Mouse (Mus musculus) lung, embryonic 14.5 days (tissue): ENCODE measurements around the gene Ski. TPM values are rescaled to one million over a fixed set of nuclear protein-coding genes. Genes with fewer than 3 reads are reported as not detected.
A peak's percentile ranks its signal among the peaks of the same experiment; 100 is the strongest.

Source experiments
- ATAC-seq: fragments of 200-750 bp; cut with Nextera tagmentation; 2 replicates; pipeline ENCODE4 v1.8.0; 2017; ENCODE audit warnings: mild to moderate bottlenecking, moderate TSS enrichment, moderate library complexity; ENCODE audit not compliant: insufficient read depth
- DNase-seq: peaks from one replicate; pipeline ENCODE4 v3.0.0-alpha.2; 2015
- H3K27ac ChIP-seq: fragments of 300-500 bp; sonication (generic); 2 replicates; pipeline ENCODE4 v1.5.1; 2014; ENCODE audit warnings: low read depth, mild to moderate bottlenecking, moderate library complexity
- H3K27me3 ChIP-seq: fragments of 300-500 bp; sonication (generic); 2 replicates; pipeline ENCODE4 v1.6.1; 2014; ENCODE audit warnings: low read length, control low read depth; ENCODE audit not compliant: insufficient read depth
- H3K36me3 ChIP-seq: fragments of 300-500 bp; sonication (generic); 2 replicates; pipeline ENCODE4 v1.6.1; 2014; ENCODE audit warnings: control low read depth; ENCODE audit not compliant: insufficient read depth
- H3K4me1 ChIP-seq: fragments of 300-500 bp; sonication (generic); 2 replicates; pipeline ENCODE4 v1.6.1; 2014; ENCODE audit warnings: antibody characterized with exemption, control low read depth; ENCODE audit not compliant: insufficient read depth
- H3K4me2 ChIP-seq: fragments of 300-500 bp; sonication (generic); 2 replicates; pipeline ENCODE4 v1.6.1; 2014; ENCODE audit warnings: mild to moderate bottlenecking
- H3K4me3 ChIP-seq: fragments of 300-500 bp; sonication (generic); 2 replicates; pipeline ENCODE4 v1.5.1; 2014; ENCODE audit warnings: low read depth, low read length
- H3K9ac ChIP-seq: fragments of 300-500 bp; sonication (generic); 2 replicates; pipeline ENCODE4 v1.6.1; 2014
- H3K9me3 ChIP-seq: fragments of 300-500 bp; sonication (generic); 2 replicates; pipeline ENCODE4 v1.6.1; 2016; ENCODE audit warnings: low read depth, low read length, control low read depth
- CTCF ChIP-seq: IDR thresholded peaks from 2 replicates; pipeline ENCODE4 v1.5.1; 2016; ENCODE audit warnings: antibody characterized with exemption, low read depth
- WGBS: fragments of 180-500 bp; shearing (Covaris S2); extraction: QIAGEN DNeasy Blood & Tissue Kit; methylation state at CpG from one replicate; pipeline ENCODE4 v1.1.7; 2014; 5-methylcytosine and 5-hydroxymethylcytosine counted together
- polyA plus RNA-seq: library from polyadenylated mRNA; unstranded; fragments of >200 nt; fragmentation: Nextera tagmentation; extraction: Ambion mirVana; gene quantifications from 2 replicates; pipeline ENCODE4 v1.2.1, GENCODE M21; 2014

Ski gene
- polyA plus RNA-seq, 1 experiment from 2014 or later: 23.7 TPM

GRCm38 (mm10) chr4:155150276-155151113 is 71.9 kb downstream of the Ski start:
- no peak for TF ChIP-seq CTCF
- Histone ChIP-seq H3K9ac (peak overlapping the region; percentile 73), H3K4me2 (peak overlapping the region; percentile 90), H3K4me1 (peaks cover 32% of the 10 kb centered on the region), H3K27me3 (no peaks in the 10 kb centered on the region), H3K9me3 (no peaks in the 10 kb centered on the region), H3K27ac (peak overlapping the region; percentile 90), H3K36me3 (peaks cover 16% of the 10 kb centered on the region; the same call in 1 of the 2 replicates), H3K4me3 (peak overlapping the region; percentile 44)
- 3% methylated on average over 63 of the region's 73 CpGs for WGBS
- DNase-seq: peak; percentile 93
- ATAC-seq: peak; percentile 85

GRCm38 (mm10) chr4:155149941-155150275 is 72.5 kb downstream of the Ski start:
- Histone ChIP-seq H3K9me3 (no peaks in the 10 kb centered on the region), H3K27me3 (no peaks in the 10 kb centered on the region), H3K4me2 (peak overlapping the region; percentile 90), H3K27ac (peak overlapping the region; percentile 90), H3K36me3 (0 out of 2 replicates have a peak, but pooled peaks cover 10% of the 10 kb centered on the region), H3K4me1 (peaks cover 37% of the 10 kb centered on the region), H3K9ac (peak overlapping the region; percentile 73; the same call in 1 of the 2 replicates), H3K4me3 (no peak overlapping the region)
- 51% methylated on average over 6 of the region's 6 CpGs for WGBS
- no peak; the same call in 1 of the 2 replicates for ATAC-seq
- no peak for TF ChIP-seq CTCF
- DNase-seq: no peak

GRCm38 (mm10) chr4:155148910-155149698 is 73.3 kb downstream of the Ski start:
- Histone ChIP-seq H3K4me3 (no peak overlapping the region), H3K27me3 (no peaks in the 10 kb centered on the region), H3K36me3 (0 out of 2 replicates have a peak, but pooled peaks cover 8% of the 10 kb centered on the region), H3K9ac (no peak overlapping the region), H3K27ac (peak overlapping the region; percentile 90), H3K4me2 (no peak overlapping the region; the same call in 1 of the 2 replicates), H3K4me1 (peaks cover 46% of the 10 kb centered on the region), H3K9me3 (no peaks in the 10 kb centered on the region)
- 53% methylated on average over 8 of the region's 8 CpGs for WGBS
- TF ChIP-seq CTCF: no peak
- peak; percentile 72 for DNase-seq
- ATAC-seq: peak; percentile 9; the same call in 1 of the 2 replicates

DNA sequence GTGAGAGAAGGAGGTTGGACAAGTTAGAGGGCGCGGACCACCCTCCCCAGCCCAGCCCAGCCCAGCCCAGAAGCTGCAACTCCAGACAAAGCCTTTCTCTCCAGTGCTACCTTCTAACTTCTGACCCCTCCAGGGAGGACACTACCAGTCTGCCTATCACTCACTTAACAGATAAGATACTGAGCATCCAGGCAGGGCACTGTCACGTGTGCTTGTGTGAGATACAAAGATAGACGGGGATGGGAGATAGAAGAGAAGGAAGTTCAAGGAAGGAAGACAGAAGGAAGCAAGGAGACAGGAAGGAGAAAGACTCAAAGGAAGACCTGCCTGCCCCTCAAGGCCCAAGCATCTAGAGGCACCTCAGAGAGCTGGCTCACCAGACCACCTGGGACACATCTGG is 73.9 kb downstream of the Ski start:
- no peak overlapping the region for H3K4me3 ChIP-seq
- ATAC-seq: no peak
- H3K4me2 ChIP-seq: no peak overlapping the region
- no peak for DNase-seq
- peaks cover 52% of the 10 kb centered on the region for H3K4me1 ChIP-seq
- H3K9me3 ChIP-seq: no peaks in the 10 kb centered on the region
- no peak overlapping the region for H3K9ac ChIP-seq
- H3K36me3 ChIP-seq: 0 out of 2 replicates have a peak, but pooled peaks cover 5% of the 10 kb centered on the region
- H3K27me3 ChIP-seq: no peaks in the 10 kb centered on the region
- no peak for TF ChIP-seq CTCF
- 47% methylated on average over 4 of the region's 4 CpGs for WGBS
- peak overlapping the region; percentile 90 for H3K27ac ChIP-seq

GRCm38 (mm10) chr4:155146107-155146823 is 76.1 kb downstream of the Ski start:
- H3K27me3 ChIP-seq: no peaks in the 10 kb centered on the region
- DNase-seq (no peak), ATAC-seq (no peak)
- 57% methylated on average over 14 of the region's 14 CpGs for WGBS
- H3K9me3 ChIP-seq: no peaks in the 10 kb centered on the region
- H3K36me3 ChIP-seq: no peaks in the 10 kb centered on the region
- H3K9ac ChIP-seq: no peak overlapping the region
- peak overlapping the region; percentile 52; the same call in 1 of the 2 replicates for H3K27ac ChIP-seq
- no peak for TF ChIP-seq CTCF
- H3K4me1 ChIP-seq: peaks cover 40% of the 10 kb centered on the region
- H3K4me3 ChIP-seq: no peak overlapping the region
- H3K4me2 ChIP-seq: no peak overlapping the region

GRCm38 (mm10) chr4:155144548-155145180 is 77.7 kb downstream of the Ski start:
- no peak overlapping the region for H3K4me3 ChIP-seq
- DNase-seq (peak; percentile 56), ATAC-seq (no peak)
- peak overlapping the region; percentile 99 for H3K27ac ChIP-seq
- no peak overlapping the region for H3K4me2 ChIP-seq
- H3K9me3 ChIP-seq: no peaks in the 10 kb centered on the region
- no peaks in the 10 kb centered on the region for H3K27me3 ChIP-seq
- 41% methylated on average over 4 of the region's 4 CpGs for WGBS
- peaks cover 44% of the 10 kb centered on the region for H3K4me1 ChIP-seq
- H3K9ac ChIP-seq: peak overlapping the region; percentile 23; the same call in 1 of the 2 replicates
- H3K36me3 ChIP-seq: no peaks in the 10 kb centered on the region
- 0 out of 2 replicates have a peak, but pooled peaks have one; percentile 5 for TF ChIP-seq CTCF
